ENCODE assay signal across 15 mouse cellular contexts in genomic region chr2:18940693-18941270, GRCm38 (mm10). TPM values are rescaled to one million over a fixed set of nuclear protein-coding genes. Genes with fewer than 3 reads are reported as not detected.
A peak's percentile ranks its signal among the peaks of the same experiment; 100 is the strongest.
DNase-seq lines count a peak whose midpoint lies in the region; ATAC-seq and TF ChIP-seq lines count a peak whose summit lies in the region.
"Had no signal": no experiment of that assay in that cellular context is flagged by ENCODE, and none has a peak within 500 bp of the region (broad histone marks: within the 10 kb centered on the region; RNA-seq: fewer than 3 reads in every experiment).

No protein-coding gene starts in this region.

- peak overlapping the region; percentile 3 for H3K4me2 ChIP-seq in kidney, embryonic 15.5 days
- H3K4me2 ChIP-seq in heart, embryonic 16.5 days (ENCODE audit: low read depth, low read length), result peak overlapping the region; percentile 40
- H3K4me2 ChIP-seq in liver, embryonic 12.5 days, result peak overlapping the region; percentile 65
- H3K4me2 ChIP-seq: neural tube, embryonic 12.5 days had no signal

- 39% methylated on average over 12 of the region's 12 CpGs for WGBS in heart, adult 2 months
- WGBS in kidney, embryonic 15.5 days, result 60% methylated on average over 12 of the region's 12 CpGs
- 39% methylated on average over 12 of the region's 12 CpGs for WGBS in heart, embryonic 16.5 days
- 14% methylated on average over 12 of the region's 12 CpGs for WGBS in liver, embryonic 12.5 days (ENCODE audit: insufficient replicate concordance)
- 52% methylated on average over 12 of the region's 12 CpGs for WGBS in lung, adult 2 months

- no peak for DNase-seq in heart, adult 2 months
- no peak for DNase-seq in heart, postnatal 4 days
- DNase-seq in kidney, adult 8-10 months, result no peak
- no peak for DNase-seq in left cerebral cortex, postnatal 25 days (ENCODE audit: low spot score in 2 of 2)
- DNase-seq in lung, adult 2 months, result no peak
- DNase-seq: gastrocnemius, postnatal 36 days; layer of hippocampus, adult 9-11 months; lung, postnatal 36 days; midbrain, embryonic 14.5 days had no signal

- no peak for TF ChIP-seq POLR2A in heart, adult 2 months (IDR thresholded peaks at IDR 0.05; ENCODE audit: insufficient read depth, low read depth, low read length)
- no peak for TF ChIP-seq POLR2A in lung, adult 2 months (IDR thresholded peaks at IDR 0.05; ENCODE audit: borderline replicate concordance, extremely low read depth, low read depth, low read length)

- intact Hi-C loops in heart, adult 2 months (cut with DNase I), result loop anchor here (5.0 kb wide), 1 partner anchor 57 kb away; the partner anchor contains the start of genes 4930426L09Rik and Pip4k2a
- intact Hi-C loops in left cerebral cortex, postnatal 25 days (cut with DNase I), result no loop called here

- no peaks in the 10 kb centered on the region for H3K9me3 ChIP-seq in kidney, embryonic 15.5 days (replicated peaks)
- no peaks in the 10 kb centered on the region for H3K9me3 ChIP-seq in heart, embryonic 16.5 days (replicated peaks; ENCODE audit: control insufficient read depth, low read length)
- H3K9me3 ChIP-seq in liver, embryonic 12.5 days (replicated peaks), result no peaks in the 10 kb centered on the region
- H3K9me3 ChIP-seq: neural tube, embryonic 12.5 days had no signal

- TF ChIP-seq CTCF in heart, adult 2 months (IDR thresholded peaks at IDR 0.05), result no peak
- no peak for TF ChIP-seq CTCF in lung, adult 2 months (IDR thresholded peaks at IDR 0.05; ENCODE audit: insufficient read depth, low read length)

- no peak for TF ChIP-seq EP300 in heart, adult 2 months (IDR thresholded peaks at IDR 0.05; ENCODE audit: insufficient read depth, low read depth, low read length)

- ATAC-seq in kidney, embryonic 15.5 days (replicated peaks; ENCODE audit: low FRiP score), result no peak
- no peak for ATAC-seq in heart, embryonic 16.5 days (replicated peaks; ENCODE audit: extremely low read depth, insufficient read depth, low FRiP score)
- ATAC-seq in liver, embryonic 12.5 days, result no peak
- ATAC-seq: CD4-positive, CD25-positive, alpha-beta regulatory T cell, adult 4 months had no signal

- H3K27ac ChIP-seq in heart, adult 2 months, result peak overlapping the region; percentile 13; the same call in 1 of the 2 replicates
- H3K27ac ChIP-seq in kidney, embryonic 15.5 days, result peak overlapping the region; percentile 75
- peak overlapping the region; percentile 10 for H3K27ac ChIP-seq in heart, embryonic 16.5 days (ENCODE audit: low read length)
- peak overlapping the region; percentile 55 for H3K27ac ChIP-seq in liver, embryonic 12.5 days
- H3K27ac ChIP-seq: neural tube, embryonic 12.5 days had no signal

- no peaks in the 10 kb centered on the region for H3K79me2 ChIP-seq in heart, adult 2 months (replicated peaks; ENCODE audit: control insufficient read depth, insufficient read depth, low read length)

- H3K27me3 ChIP-seq in heart, adult 2 months (ENCODE audit: control insufficient read depth, insufficient read depth, low read length), result no peaks in the 10 kb centered on the region
- no peaks in the 10 kb centered on the region for H3K27me3 ChIP-seq in kidney, embryonic 15.5 days
- no peaks in the 10 kb centered on the region for H3K27me3 ChIP-seq in heart, embryonic 16.5 days (ENCODE audit: control insufficient read depth, insufficient read depth, low read length)
- H3K27me3 ChIP-seq in liver, embryonic 12.5 days (replicated peaks), result no peaks in the 10 kb centered on the region
- H3K27me3 ChIP-seq: neural tube, embryonic 12.5 days had no signal

- peaks cover 6% of the 10 kb centered on the region; the same call in 1 of the 2 replicates for H3K36me3 ChIP-seq in heart, adult 2 months (ENCODE audit: control insufficient read depth, insufficient read depth, low read length)
- no peaks in the 10 kb centered on the region for H3K36me3 ChIP-seq in kidney, embryonic 15.5 days
- no peaks in the 10 kb centered on the region for H3K36me3 ChIP-seq in heart, embryonic 16.5 days (ENCODE audit: control insufficient read depth, insufficient read depth)
- no peaks in the 10 kb centered on the region for H3K36me3 ChIP-seq in liver, embryonic 12.5 days
- H3K36me3 ChIP-seq: neural tube, embryonic 12.5 days had no signal

- H3K4me1 ChIP-seq in heart, adult 2 months (ENCODE audit: control insufficient read depth, insufficient read depth, low read length), result peaks cover 23% of the 10 kb centered on the region
- peaks cover 50% of the 10 kb centered on the region for H3K4me1 ChIP-seq in kidney, embryonic 15.5 days
- H3K4me1 ChIP-seq in heart, embryonic 16.5 days (ENCODE audit: control insufficient read depth, insufficient read depth, low read length), result peaks cover 52% of the 10 kb centered on the region
- peaks cover 94% of the 10 kb centered on the region for H3K4me1 ChIP-seq in liver, embryonic 12.5 days
- peaks cover 19% of the 10 kb centered on the region for H3K4me1 ChIP-seq in lung, adult 2 months (ENCODE audit: control insufficient read depth, insufficient read depth, low read length)

- H3K9ac ChIP-seq in heart, adult 2 months (ENCODE audit: low read depth, low read length), result no peak overlapping the region
- H3K9ac ChIP-seq in kidney, embryonic 15.5 days, result no peak overlapping the region
- no peak overlapping the region for H3K9ac ChIP-seq in heart, embryonic 16.5 days (ENCODE audit: low read length)
- peak overlapping the region; percentile 36; the same call in 1 of the 2 replicates for H3K9ac ChIP-seq in liver, embryonic 12.5 days
- H3K9ac ChIP-seq: neural tube, embryonic 12.5 days had no signal

- H3K4me3 ChIP-seq in heart, adult 2 months, result no peak overlapping the region
- no peak overlapping the region for H3K4me3 ChIP-seq in kidney, embryonic 15.5 days (replicated peaks)
- H3K4me3 ChIP-seq in heart, embryonic 16.5 days (ENCODE audit: low read length), result no peak overlapping the region
- peak overlapping the region; percentile 29 for H3K4me3 ChIP-seq in liver, embryonic 12.5 days
- H3K4me3 ChIP-seq in lung, adult 2 months (replicated peaks; ENCODE audit: extremely low read depth, low read depth, low read length), result no peak overlapping the region
- H3K4me3 ChIP-seq: neural tube, embryonic 12.5 days had no signal

RNA-seq across cellular contexts. Expression of gene Pip4k2a, which starts 57.1 kb away (rescaled TPM):
- total RNA-seq in heart, adult 2 months (2021), result 1 to 10 TPM; 6.5 to 7.6 TPM
- polyA plus RNA-seq in heart, adult 2 months (2012; rRNA removed), result 4.3 and 6.3 TPM in 2 replicates
- 1 to 10 TPM; 7.9 to 8.1 TPM for total RNA-seq in heart, postnatal 4 days (2021)
- polyA plus RNA-seq in kidney, embryonic 15.5 days (2015; fragmentation: Nextera tagmentation; extraction: Ambion mirVana), result 13.2 TPM in 2 replicates
- 7.7 and 10.0 TPM in 2 replicates for polyA plus RNA-seq in heart, embryonic 16.5 days (2015; fragmentation: Nextera tagmentation; extraction: Ambion mirVana)
- polyA plus RNA-seq in liver, embryonic 12.5 days (2016; fragmentation: Nextera tagmentation; extraction: Ambion mirVana), result 26.2 and 26.4 TPM in 2 replicates
- 10 to 100 TPM; 49.8 to 50.1 TPM for total RNA-seq in left cerebral cortex, postnatal 25 days (2021)
- 6.9 and 9.5 TPM in 2 replicates for polyA plus RNA-seq in lung, adult 2 months (2012; rRNA removed)

RNA-seq across cellular contexts. Expression of gene 4930426L09Rik, which starts 57.4 kb away (rescaled TPM):
- total RNA-seq in heart, adult 2 months (2021), result not detected
- 0.18 and 0.32 TPM in 2 replicates for polyA plus RNA-seq in heart, adult 2 months (2012; rRNA removed)
- total RNA-seq in heart, postnatal 4 days (2021), result under 1 TPM; 0.36 to 0.48 TPM
- 0.27 and 0.33 TPM in 2 replicates for polyA plus RNA-seq in kidney, embryonic 15.5 days (2015; fragmentation: Nextera tagmentation; extraction: Ambion mirVana)
- polyA plus RNA-seq in heart, embryonic 16.5 days (2015; fragmentation: Nextera tagmentation; extraction: Ambion mirVana), result 0.09 and 0.30 TPM in 2 replicates
- polyA plus RNA-seq in liver, embryonic 12.5 days (2016; fragmentation: Nextera tagmentation; extraction: Ambion mirVana), result 0.29 and 0.30 TPM in 2 replicates
- total RNA-seq in left cerebral cortex, postnatal 25 days (2021), result 1 to 10 TPM; 1.3 to 1.8 TPM
- polyA plus RNA-seq in lung, adult 2 months (2012; rRNA removed), result 0.38 and 0.47 TPM in 2 replicates
- total RNA-seq: common myeloid progenitor, adult 5-6 weeks; gastrocnemius, postnatal 36 days had no signal

Comparison
In these comparisons a context has a peak if more than half of its experiments do, and no peak if none do; other contexts are left out.
1. H3K27ac ChIP-seq: peak in every context shown above with its lines; median percentile 75 in kidney, embryonic 15.5 days; 55 in liver, embryonic 12.5 days; 13 in heart, adult 2 months; 10 in heart, embryonic 16.5 days.
2. H3K4me2 ChIP-seq: peak in every context shown above with its lines; median percentile 65 in liver, embryonic 12.5 days; 40 in heart, embryonic 16.5 days; 3 in kidney, embryonic 15.5 days.